Mouse (Mus musculus): ENCODE data around the gene Per1.
"Not testable (repeated sequence)": the region's sequence is repeated elsewhere in the genome, so short reads cannot be mapped to it uniquely, and the experiment has no call there.

Gene Per1

DNA sequence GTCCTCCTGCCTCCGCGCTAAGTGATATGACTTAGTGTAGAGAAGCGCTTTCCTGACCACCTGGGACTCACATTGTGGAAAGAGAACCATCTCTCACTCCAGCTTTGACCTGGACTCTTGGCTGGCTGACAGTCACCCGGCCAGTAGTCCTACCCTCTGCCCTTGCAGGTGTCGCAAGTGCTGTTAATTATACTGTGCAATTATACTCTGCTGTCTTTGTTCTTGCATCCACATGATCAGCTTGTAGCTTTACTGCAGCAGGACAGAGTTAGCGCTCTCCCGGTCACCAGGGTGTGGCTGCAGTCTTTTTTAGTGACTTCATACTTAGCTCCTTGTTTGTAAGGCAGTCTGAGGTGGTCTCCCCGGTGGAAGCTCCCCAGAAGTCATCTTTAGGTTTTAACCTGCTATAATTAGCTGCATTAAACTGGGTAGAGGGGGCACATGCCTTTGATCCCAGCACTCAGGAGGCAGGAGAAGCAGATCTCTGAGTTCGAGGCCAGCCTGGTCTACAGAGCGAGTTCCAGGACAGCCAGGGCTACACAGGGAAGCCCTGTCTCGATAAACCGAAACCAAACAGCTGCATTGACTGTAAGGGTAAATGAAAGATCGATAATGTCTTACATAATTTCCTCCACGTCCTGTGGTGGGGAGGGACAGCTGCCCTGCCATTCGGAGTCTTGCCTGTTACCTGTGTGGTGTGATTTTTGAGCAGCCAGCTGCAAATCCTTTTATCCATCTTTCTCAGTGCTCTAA lies 14.7 kb upstream of the Per1 start:
- in situ Hi-C loops (cut with MseI, MboI) = no loop called here

DNA sequence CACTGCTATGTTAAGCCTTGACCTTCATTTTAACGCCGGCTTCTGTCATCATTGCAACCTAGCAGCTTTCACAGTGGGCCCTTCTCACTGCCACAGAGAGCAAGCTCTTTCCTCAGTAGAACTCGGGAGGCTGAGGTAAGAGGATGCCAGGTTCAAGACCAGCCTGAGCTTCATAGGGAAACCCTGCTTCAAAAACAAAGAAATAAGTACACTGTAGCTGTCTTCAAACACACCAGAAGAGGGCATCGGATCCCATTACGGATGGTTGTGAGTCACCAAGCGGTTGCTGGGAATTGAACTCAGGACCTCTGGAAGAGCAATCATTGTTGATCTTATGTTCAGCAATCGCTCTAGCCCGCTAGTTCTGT lies 14.2 kb upstream of the Per1 start:
- in situ Hi-C loops (cut with MseI, MboI) = no loop called here

DNA sequence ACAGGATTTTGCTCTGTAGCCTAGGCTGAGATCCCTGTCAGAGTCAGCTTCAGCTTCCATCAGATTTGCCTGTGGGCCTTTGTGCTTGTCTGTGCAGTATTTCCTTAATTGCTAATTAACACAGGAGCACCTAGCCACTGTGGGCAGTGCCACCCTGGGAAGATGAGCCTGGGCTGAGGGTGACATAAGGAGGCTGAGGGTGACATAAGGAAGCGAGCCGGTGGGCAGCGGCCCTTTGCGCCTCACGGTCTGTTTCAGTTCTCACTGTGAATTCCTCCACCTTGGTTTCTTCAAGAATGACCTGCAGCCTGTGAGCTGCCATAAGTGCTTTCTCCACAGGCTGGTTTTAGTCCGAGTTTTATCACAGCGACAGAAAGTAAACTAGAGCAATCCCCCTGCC lies 13.4 kb upstream of the Per1 start:
- in situ Hi-C loops (cut with MseI, MboI) = no loop called here

DNA sequence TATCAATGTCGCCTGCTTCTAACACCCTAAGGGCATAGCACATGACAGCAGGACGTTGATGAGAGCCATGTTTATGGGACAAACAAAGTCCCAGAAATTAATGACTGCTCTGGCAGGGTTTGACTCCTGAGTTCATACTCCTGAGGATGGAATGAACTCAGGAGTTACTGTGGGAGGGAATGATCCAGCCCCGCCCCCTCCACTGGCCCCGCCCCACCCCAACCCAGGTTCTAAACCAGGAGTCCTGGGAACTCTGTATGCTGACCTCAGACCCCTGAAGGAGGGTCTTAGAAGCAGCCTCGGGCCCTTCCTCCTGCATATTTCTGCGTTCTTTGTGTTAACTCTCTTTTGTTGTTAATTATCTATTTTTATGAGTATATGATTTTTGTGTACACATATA lies 9.4 kb upstream of the Per1 start:
- in situ Hi-C loops (cut with MseI, MboI) = no loop called here

DNA sequence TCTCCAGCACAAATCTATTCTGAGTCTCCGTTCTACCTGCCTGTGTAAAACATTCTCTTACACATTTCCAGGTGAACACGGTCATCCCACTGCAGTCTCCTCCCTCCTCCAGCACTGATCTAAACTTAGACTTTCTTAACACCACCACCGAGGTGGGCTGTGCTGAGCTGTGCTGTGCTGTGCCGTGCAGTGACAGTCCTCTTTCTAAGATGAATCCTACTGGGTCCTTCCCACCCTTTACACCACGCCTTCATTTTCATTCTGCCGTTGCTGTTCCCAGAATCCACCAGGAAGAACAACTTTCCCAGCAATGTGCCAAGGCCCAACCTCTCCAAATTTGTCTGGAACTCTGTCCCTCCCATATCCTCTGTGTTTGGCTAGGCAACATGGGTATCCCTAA lies 8.6 kb upstream of the Per1 start:
- in situ Hi-C loops (cut with MseI, MboI) = no loop called here

DNA sequence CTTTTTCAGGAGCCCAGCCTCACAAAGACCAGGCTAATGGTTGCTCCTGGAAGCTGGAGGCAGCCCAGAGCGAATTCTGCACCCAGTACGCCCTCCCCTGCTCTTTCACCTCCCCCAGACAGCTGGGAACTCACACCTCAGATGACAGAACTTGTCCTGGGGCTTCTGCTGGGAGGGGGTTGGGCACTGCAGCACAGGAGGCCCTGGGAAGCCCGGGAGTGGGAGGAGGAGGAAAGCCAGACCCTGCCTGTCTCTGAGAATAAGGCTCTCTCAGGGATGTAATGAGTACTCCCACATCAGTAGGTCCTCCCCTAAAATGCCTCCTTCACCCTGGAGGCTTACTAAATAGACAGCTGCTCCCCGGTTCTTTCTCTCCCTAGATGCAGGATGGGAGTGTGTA lies 7.9 kb upstream of the Per1 start:
- in situ Hi-C loops (cut with MseI, MboI) = no loop called here

DNA sequence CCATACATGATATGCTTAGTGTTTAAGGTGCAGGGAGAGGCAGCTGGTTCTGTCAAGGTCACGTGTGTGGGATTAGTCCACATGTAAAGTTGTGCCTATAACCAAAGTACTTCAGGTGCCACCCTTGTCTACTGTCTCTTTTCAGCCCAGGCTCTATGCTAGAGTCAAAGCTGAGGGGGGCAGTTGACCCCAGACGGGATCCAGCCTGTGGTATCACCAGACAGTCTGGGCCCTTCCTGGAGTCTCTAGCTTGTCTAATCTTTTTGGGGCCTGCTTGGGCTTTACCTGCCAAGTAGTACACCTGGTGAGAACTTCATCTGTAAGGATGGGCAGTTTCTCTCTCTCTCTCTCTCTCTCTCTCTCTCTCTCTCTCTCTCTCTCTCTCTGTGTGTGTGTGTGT lies 7.4 kb upstream of the Per1 start:
- in situ Hi-C loops (cut with MseI, MboI) = no loop called here

DNA sequence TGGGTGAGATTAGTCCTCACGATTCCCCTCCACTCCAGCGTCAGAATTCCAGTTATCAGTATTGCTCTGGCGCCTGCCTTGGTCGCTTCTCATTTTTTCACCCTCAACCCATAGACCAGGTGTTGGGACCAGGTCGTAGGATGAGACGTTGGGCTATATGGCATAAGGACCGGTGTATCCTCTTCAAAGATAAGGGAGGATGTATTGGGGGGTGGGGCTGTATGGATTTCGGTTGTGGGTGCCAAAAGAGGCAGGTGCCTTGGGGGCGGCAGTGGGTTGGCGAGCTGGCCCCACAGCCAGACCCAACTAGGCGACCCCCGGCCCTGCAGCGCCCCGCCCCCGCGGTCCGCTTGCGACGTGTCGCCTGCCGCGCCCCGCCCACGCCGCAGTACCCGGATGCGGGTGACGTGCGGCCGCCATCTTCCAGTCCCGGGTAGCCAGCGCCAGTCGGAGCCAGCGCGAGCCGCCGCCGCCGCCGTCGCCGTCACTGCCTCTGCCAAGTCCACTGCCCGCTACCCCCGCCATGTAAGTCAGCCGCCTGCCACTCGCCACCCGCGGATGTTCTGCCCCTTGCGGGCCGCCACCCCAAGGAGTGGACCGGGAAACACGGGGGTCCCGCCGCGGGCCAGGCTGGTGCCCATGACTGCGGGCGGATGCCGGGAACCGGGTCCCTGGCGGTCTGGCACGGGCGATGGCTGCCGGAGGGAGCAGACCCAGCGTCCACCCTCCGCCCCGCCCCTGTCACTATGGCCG lies 6.7 kb upstream of the Per1 start, which contains the start of gene Vamp2:
Vamp2 (plus strand) TSS at position 388 of the 753 bp plus-strand sequence.
- in situ Hi-C loops (cut with MseI, MboI) = no loop called here

DNA sequence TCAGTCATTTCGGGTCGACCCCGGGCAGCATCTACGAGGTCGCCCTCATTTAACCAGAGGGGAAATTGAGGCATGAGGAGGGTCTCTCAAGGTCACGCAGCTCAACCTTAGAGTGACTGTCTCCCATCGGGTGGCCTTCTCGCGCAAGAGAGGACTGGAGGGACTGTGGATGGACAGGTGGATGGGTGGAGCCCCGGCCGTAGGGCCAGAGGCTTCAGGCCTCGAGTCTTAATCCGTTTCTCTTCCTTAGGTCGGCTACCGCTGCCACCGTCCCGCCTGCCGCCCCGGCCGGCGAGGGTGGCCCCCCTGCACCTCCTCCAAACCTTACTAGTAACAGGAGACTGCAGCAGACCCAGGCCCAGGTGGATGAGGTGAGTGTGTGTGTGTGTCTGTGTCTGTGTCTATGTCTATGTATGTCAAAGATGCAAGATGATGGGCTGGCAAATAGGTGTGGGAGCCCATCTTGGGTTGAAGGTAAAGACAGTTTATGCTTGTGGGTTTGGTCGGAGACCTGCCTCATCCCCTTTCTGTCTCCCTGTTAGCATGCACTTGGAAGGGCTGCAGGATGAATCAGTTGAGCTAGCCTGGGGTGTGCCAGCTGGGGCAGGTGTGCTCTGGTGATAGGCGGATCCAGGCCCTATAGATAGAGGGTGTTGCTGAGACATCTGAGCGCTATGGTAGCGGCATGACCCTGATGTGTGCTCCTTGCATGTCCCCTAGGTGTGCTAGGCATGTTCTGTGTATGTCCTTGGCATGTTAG lies 6.0 kb upstream of the Per1 start:
- in situ Hi-C loops (cut with MseI, MboI) = no loop called here

DNA sequence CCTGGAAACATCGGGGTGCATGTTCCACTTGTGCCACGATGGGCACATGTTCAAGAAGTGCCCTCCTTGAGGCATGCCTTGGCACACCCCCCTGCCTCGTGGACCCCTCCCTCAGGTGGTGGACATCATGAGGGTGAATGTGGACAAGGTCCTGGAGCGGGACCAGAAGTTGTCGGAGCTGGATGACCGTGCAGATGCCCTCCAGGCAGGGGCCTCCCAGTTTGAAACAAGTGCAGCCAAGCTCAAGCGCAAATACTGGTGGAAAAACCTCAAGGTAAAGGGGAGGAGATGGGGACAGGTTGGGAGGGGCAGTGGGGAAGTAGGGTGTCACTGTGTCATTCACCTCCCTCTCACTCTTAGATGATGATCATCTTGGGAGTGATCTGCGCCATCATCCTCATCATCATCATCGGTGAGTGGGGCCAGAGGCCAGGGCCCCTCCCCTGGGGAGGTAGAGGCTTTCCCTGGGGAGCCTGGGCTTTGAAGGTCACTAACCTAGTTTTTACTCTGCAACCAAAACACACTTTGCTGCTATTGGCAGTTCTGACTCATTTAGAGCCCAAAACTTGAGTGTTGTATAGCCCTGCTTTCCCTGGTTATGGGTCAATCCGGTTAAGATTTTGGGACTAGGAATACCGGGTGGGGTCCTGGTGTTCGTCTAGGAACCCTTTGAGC lies 5.3 kb upstream of the Per1 start:
- in situ Hi-C loops (cut with MseI, MboI) = no loop called here

DNA sequence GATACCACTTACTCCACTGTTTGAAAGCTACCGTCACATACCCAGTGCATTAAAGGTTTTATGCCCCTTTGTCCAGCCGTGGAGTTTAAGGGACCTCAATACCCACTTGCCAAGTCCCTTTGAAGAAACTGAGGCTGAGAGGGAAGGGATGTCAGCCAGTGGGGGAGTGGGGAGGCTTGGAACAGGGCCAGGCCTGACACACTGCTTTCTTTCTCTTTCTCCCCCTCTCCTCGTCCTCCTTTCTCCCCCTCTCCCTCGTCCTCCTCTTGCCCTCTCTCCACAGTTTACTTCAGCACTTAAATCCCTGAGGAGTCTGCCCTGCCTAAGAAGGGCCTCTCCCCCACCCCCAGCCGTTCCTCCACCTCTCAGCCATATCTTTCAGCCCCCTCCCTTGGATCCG lies 4.7 kb upstream of the Per1 start:
- in situ Hi-C loops (cut with MseI, MboI) = no loop called here

DNA sequence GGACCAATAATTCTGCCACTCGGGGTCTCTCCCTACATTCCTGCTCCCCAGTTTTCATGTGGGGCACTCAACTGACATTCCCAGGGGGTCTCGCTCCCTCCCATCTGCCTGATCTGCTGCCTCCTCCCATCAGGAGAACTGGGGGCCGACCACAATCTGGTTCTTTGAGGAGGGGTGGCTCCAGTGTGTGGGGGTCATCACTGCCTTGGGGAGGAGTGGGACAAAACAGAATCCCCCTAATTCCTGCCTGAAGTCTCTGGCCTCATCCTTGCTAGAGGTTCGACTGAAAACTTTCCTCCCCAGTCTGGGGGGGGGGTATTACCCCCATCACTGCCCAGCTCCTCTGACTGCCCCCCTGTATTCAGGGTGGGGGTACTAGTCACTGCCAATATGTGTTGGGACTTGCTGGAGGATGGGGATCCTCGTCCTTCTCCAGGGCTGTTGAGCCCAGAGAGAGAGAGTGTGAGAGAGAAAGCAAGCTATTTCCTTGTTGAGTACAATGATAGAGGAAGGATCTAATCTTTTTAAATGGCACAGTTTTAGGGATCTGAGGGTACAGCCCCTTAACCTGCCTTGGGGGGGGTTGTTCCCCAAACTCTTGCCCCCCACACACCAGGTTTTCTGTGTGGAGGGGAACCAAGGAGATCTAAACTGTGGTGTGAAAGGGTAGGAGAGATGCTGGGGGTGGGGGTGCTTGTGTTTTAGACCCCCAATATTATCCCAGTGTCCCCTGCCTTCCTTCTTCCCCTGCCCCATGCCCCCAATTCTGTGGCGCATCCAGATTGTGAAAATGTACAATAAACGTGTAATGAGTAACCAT lies 3.2 kb upstream of the Per1 start:
- in situ Hi-C loops (cut with MseI, MboI) = no loop called here

DNA sequence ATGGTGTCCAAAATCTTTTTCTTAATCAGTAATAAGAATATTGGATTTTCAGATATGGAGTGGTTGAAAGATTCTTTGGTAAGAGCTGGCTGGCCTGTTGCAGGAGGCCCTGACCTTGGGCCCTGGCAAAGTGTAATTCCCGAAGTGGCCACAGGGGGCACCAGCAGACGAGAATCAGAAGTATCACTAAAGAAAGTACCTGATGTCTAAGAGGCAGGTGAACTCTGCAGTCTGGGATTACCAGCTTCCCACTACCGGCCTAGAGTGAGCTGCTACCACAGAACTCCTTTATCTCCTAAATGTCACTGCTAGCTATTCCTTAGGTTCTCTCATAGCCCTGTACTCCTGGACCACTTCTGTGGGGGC lies 2.6 kb upstream of the Per1 start:
- in situ Hi-C loops (cut with MseI, MboI) = no loop called here

DNA sequence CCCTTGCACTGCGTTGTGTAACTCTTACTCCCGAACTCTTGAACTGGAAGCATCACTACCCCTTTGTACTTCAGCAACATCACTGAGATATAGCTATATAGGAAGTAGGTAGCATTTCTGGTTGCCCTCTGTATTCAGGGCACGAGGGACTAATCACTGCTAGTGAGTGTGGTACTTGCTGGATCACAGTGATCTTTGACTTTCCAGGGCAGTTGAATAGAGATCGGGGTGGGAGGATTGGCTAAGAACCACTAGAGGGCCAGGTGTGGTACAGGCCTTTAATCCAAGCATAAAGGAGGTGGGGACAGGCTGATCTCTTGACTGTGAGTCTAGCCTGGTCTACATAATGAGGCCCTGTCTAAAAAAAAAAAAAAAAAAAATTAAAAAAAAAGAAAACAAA lies 2.1 kb upstream of the Per1 start:
- in situ Hi-C loops (cut with MseI, MboI) = no loop called here

DNA sequence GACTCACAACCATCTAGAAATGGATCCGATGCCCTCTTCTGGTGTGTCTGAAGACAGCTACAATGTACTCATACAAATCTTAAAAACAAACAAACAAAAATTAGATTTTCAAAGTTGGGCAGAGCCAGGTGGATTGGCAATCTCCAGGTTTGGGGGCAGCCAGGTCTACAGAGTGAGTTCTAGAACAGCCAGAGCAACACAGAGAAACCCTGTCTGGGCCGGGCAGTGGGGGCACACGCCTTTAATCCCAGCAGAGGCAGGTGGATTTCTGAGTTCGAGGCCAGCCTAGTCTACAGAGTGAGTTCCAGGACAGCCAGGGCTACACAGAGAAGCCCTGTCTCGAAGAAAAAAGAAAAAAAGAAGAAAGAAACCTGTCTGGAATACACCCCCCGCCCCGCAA lies 1.2 kb upstream of the Per1 start:
- in situ Hi-C loops (cut with MseI, MboI) = not testable (repeated sequence)

DNA sequence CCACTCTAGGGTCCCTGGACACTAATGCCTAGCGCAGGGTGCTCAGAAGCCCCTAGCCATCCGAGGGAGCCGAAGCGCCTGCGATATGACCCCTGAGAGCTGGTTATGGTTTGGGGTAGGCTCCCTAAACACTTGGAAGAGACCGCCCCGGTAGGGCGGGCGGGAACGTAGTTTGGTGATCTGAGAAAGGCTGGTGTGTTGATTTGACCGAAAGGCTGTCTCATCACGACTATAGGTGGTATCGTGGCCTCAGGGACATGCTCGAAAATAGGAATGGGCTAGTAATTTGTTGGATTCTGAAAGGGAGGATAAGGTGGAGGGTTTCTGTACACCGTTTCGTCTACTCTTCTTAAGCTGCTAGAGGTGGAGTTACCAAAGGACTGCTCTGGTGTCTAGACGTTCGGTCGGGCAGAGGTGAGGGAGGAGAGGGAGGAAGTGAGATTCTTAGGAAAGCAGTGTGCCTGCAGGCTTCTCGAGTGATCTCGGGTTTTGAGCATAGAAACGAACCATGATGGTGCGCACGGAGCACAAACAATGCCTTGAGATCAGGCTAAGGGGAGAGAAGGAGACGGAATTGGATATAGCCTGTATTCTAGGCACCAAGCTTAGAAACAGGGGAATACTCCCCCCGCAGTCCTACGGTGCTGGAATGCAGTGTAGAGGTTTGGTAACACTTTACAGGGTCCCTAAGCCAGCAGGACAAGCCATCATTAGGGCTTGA lies 654 bp downstream of the Per1 start:
- in situ Hi-C loops (cut with MseI, MboI) = no loop called here

DNA sequence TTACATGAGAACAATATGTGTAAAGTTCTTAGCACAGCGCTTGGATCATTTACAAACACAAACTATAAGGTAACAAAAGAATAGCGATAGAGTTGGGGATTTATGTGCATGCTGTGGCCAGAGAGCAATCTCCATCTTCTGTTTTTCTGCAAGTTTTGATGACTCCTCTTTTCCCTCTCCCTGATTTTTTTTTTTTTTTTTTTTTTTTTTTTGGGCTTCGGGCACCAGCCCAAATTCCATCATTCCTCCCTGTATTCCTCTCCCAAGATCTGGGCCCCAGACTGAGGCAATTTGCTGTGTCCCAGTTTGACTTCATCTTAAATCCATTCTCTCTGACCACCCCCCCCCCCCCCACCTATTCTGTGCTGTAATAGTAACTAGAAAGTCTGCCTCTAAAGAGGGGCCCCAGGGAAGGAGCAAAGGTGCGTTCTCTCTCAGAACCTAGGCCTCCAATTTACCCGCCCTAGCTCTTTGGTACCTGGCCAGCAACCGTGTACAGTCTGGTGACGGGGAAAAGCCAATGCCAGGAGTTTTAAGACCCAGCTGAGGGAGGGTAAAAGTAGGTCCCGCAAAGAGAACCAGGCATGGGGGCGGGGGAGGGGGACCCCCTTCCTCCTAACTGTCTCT lies 1.5 kb downstream of the Per1 start:
- in situ Hi-C loops (cut with MseI, MboI) = no loop called here

DNA sequence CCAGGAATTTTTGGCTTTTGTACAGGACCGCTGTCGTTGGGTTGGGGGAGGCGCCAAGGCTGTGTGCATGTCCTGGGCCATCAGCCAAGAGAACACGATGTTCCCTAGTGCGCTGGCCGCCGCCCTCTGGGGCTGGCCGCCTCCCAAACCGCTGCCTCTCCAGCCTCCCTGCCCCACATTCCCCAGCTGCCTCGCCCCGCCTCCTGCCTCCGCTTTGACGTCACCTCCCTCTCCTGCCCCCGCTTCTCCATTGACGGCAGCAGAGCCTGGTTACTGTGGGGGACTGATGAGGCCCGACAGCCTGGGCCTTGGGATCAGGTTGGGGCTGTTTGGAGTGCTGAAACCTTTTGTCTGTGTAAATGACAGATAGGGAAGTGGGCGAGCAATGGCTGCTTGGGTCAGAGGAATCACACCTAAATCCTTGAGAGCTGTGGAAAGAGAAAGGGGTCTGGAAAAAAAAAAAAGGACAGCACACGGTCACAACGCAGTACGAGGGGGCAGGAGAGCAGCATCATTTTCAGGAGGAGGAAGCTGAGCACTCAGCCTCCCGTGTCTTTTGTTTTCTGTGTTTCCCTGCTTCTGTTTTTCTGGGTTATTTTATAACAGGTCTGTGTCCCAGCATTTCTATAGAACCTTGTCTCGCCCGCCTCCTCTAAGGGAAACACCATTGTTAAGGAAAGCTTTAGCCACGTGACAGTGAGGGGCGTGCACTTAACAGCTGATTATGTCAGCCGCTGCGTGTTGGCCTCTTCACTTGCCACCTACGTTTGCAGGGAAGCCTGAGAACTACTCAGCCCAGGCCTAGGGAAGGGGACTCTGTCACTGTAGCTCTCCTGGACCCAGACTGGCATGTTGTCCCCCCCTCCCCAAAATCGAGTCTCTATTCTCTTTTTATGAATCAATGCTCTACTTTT lies 2.2 kb downstream of the Per1 start:
- in situ Hi-C loops (cut with MseI, MboI) = no loop called here

All from mouse trophoblast stem cell (cell line).